Mouse (Mus musculus) embryo, embryonic 9.5 days (tissue): ENCODE measurements around the gene Olfr399.

ENCODE experiments used
- DNase-seq: peaks from one replicate; pipeline ENCODE4 v3.0.0-alpha.2; 2017; ENCODE audit errors: extremely low spot score

Gene Olfr399

DNA sequence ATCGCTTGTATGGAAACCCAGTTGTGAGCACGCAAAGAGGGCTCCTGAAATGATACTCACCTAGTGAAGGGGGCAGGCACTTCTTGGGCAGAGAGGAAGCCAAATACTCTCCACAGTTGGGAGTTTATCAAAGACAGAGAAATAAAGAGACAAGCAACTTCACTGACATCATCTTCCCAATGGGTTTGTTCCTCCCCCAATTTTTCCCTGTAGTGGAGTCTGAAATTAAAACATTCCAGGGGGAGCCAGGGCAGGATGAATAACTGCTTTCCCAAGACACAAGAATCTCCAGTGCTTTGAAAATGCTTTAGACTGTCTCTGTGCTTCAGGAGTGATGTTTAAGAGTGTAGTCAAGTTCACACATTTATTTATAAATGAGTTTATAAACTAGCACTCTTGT is at the start of gene Olfr399, which contains the start of gene Olfr139:
Gene Olfr399 (minus strand): TSS at position 165 of the 400 bp plus-strand sequence.
Gene Olfr139 (minus strand): TSS at position 101 of the 400 bp plus-strand sequence.
- no peak for DNase-seq

DNA sequence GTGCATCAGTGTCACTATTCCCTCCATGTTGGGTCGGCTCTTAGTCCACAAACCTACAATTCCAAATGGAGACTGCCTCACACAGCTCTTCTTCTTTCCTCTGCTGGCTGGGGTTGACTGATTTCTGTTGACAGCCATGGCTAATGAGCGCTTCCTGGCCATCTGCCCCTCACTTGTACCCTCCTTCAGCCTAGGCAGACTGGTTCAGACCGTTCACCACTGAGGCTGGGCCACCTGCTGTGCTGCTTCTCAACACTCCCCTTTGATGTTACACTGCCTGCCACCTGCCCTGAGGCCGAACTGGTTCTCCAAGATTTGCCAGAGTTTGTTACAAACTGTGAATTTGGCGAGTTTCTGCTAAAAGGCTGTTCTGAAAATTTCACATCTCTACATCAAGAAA is 48.7 kb upstream of the Olfr399 start:
- DNase-seq = no peak

DNA sequence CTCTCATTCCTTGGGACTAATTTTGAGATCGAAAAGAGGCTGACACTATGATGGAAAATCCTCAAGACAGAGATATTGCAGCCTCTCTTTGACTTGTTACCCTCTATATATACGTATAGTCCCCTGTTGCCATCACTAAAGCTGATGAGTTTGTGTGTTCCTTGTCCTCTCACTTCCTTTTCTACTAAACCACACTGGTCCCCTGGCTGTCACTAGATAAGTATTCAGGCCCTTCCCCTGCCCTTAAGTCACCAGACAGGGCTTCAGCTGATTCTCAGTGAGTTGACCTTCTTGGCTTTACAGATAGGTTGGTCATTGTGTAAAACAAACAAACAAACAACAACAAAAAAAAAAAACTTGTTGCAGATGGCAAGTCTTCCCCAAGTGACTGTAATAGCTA is 45.1 kb upstream of the Olfr399 start:
- DNase-seq = no peak

DNA sequence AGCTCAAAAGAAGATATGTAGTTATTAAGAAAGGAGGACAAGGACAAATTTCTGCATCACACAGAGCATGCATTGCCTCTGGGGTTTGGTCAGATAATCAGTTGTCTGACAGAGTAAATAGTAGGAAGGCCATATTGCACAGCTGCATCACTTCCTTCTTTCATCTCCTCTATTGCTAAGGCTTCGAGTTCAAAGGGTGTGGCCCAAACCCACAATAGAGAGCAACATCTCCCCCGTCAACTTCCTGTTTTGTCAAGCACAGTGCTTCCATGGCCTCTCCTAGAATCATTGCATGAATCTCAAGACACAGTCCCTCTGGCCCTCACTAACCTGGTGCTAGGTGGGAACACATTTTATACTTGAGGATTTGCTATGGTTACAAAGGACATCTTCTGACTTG is 44.3 kb upstream of the Olfr399 start:
- no peak for DNase-seq

DNA sequence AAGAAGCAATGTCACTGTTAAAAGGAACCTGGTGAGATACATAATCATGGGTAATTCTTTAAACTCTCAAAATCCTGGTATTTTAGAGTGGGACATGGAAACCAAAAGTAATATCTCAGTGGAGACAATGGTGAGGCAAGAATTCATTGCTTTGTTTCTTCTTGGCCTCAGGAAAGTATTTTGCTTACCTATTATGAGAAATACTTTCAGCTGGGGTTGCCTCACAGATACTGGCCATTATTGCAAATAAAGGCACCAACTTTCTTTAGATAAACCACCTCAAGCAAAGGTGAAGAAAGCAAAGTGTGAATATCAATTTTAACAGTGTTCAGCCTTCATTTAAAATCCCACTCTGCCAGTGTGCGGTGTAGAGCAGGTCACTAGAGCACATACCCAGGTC is 13.2 kb upstream of the Olfr399 start, which contains the start of gene Zfp616:
Gene Zfp616 (plus strand): TSS at position 301 of the 400 bp plus-strand sequence.
- DNase-seq = no peak

DNA sequence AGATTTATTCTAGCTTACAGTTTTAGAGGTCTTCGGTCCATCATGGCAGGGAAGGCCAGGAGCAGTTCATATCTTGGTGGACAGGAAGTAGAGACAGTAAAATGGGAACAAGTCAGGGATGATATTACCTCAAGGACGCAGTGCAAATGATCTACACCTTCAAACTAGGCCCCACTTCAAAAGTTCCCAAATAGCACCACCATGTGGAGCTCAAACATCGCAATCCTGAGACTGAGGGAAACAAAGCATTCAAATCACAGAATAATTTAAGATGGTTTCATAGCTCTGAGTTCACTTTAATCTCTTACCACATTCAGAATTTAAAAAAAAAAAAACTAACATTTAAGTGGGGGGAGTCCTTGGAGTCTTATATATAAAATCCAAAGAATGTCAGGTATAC is 5.1 kb downstream of the Olfr399 start:
- DNase-seq = no peak
